Mouse (Mus musculus) embryo, embryonic 10 days (tissue): ENCODE measurements at regions not wholly inside any gene's neighbourhood (a gene's known extent, or its start where the extent isn't known, plus 50 kb on each side); places are given as distances from the start of the nearest gene placed in this dataset.
A peak's percentile ranks its signal among the peaks of the same experiment; 100 is the strongest.

Experiments used
- DNase-seq: peaks from one replicate; pipeline ENCODE4 v3.0.0-alpha.2; 2015; ENCODE audit warnings: low spot score

- DNase-seq, result no peak
These were observed 1122.0 kb upstream of the A1bg start for GRCm38 (mm10) chr15:62044654-62045335.

GRCm38 (mm10) chr15:62043617-62044392 is 1121.0 kb upstream of the A1bg start:
- no peak for DNase-seq

- peak; percentile 24 for DNase-seq
These were observed 1120.2 kb upstream of the A1bg start for GRCm38 (mm10) chr15:62042924-62043504.
